Mouse (Mus musculus) C2C12 (cell line): ENCODE measurements around the gene Slit1. TPM values are rescaled to one million over a fixed set of nuclear protein-coding genes. Genes with fewer than 3 reads are reported as not detected.

Experiments used
- H3K27me3 ChIP-seq: one replicate; pipeline ENCODE4 v1.6.1; 2011; ENCODE audit not compliant: control insufficient read depth, insufficient read depth, insufficient read length
- H3K36me3 ChIP-seq: one replicate; pipeline ENCODE4 v1.6.1; 2011; ENCODE audit not compliant: control insufficient read depth, insufficient read depth
- H3K4me3 ChIP-seq: one replicate; pipeline ENCODE4 v1.5.1; 2011; ENCODE audit warnings: mild to moderate bottlenecking, control low read depth; ENCODE audit not compliant: poor library complexity, insufficient read depth, severe bottlenecking
- H3K79me2 ChIP-seq: one replicate; pipeline ENCODE4 v1.6.1; 2011; ENCODE audit not compliant: control insufficient read depth, insufficient read depth
- H3K79me3 ChIP-seq: one replicate; pipeline ENCODE4 v1.6.1; 2011; ENCODE audit warnings: low read depth, control low read depth
- H3ac ChIP-seq: one replicate; pipeline ENCODE3; 2011; ENCODE audit warnings: low read depth; ENCODE audit not compliant: control insufficient read depth, insufficient read length
- CEBPB ChIP-seq: IDR thresholded peaks from one replicate; pipeline ENCODE4 v1.6.1; 2011; ENCODE audit warnings: low read depth, mild to moderate bottlenecking, control low read depth, moderate library complexity
- CTCF ChIP-seq: IDR thresholded peaks from one replicate; pipeline ENCODE4 v1.5.1; 2011; ENCODE audit not compliant: control insufficient read depth, insufficient read depth, insufficient read length
- FOSL1 ChIP-seq: IDR thresholded peaks from one replicate; pipeline ENCODE4 v1.8.0; 2011; ENCODE audit warnings: mild to moderate bottlenecking, low read length; ENCODE audit not compliant: poor library complexity, insufficient read depth, severe bottlenecking
- MAX ChIP-seq: IDR thresholded peaks from one replicate; pipeline ENCODE4 v1.6.1; 2011; ENCODE audit warnings: mild to moderate bottlenecking, control low read depth
- MYOD1 ChIP-seq: IDR thresholded peaks from one replicate; pipeline ENCODE4 v1.6.1; 2011; ENCODE audit warnings: low read depth; ENCODE audit not compliant: control insufficient read depth, insufficient read length
- MYOG ChIP-seq: IDR thresholded peaks from one replicate; pipeline ENCODE4 v1.6.1; 2011; ENCODE audit not compliant: control insufficient read depth, insufficient read length; ENCODE audit errors: extremely low read depth
- USF1 ChIP-seq: IDR thresholded peaks from one replicate; pipeline ENCODE4 v1.6.1; 2011; ENCODE audit warnings: low read depth, mild to moderate bottlenecking, control low read depth, moderate library complexity
- polyA plus RNA-seq: library from polyadenylated mRNA; unstranded; fragments of >200 nt; fragmentation: generic; extraction: Trizol; gene quantifications from one replicate; pipeline ENCODE4 v1.2.1, GENCODE M21; 2012; ENCODE audit warnings: missing spikeins

Gene Slit1
- polyA plus RNA-seq, 1 experiment, result not detected

DNA sequence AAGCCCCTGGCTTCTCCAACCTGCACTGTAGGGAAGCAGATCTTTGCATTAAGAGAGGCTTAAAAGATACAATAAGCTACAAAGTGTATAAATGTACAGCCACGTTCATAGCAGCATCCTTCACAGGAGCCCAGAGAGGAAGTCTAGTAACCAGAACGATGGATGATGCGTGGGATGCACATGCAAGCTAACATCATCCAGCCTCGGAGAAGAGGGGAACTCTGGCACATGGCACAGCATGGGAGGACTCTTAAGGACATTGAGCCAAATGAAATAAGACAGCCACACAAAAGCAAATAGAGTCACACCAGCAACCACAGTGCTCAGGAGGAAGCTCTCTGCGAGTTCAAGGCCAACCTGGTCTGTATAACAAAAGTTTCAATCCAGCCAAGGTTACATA is 15.8 kb upstream of the Slit1 start:
- H3K4me3 ChIP-seq, result no peak overlapping the region
- peak overlapping the region; percentile 24 for H3ac ChIP-seq
- H3K27me3 ChIP-seq, result peaks cover 19% of the 10 kb centered on the region
- no peaks in the 10 kb centered on the region for H3K36me3 ChIP-seq
- TF ChIP-seq CTCF, result no peak
- TF ChIP-seq MAX, result no peak
- no peak for TF ChIP-seq FOSL1
- TF ChIP-seq MYOG, result no peak
- no peak for TF ChIP-seq USF1
- TF ChIP-seq CEBPB, result no peak
- no peak for TF ChIP-seq MYOD1
- H3K79me3 ChIP-seq, result no peaks in the 10 kb centered on the region
- H3K79me2 ChIP-seq, result no peaks in the 10 kb centered on the region

- TF ChIP-seq FOSL1 (no peak), USF1 (no peak), CEBPB (no peak), MAX (no peak), MYOD1 (no peak), MYOG (no peak), CTCF (no peak)
- Histone ChIP-seq H3K79me2 (no peaks in the 10 kb centered on the region), H3K36me3 (no peaks in the 10 kb centered on the region), H3K79me3 (no peaks in the 10 kb centered on the region), H3K27me3 (peaks cover 49% of the 10 kb centered on the region), H3K4me3 (no peak overlapping the region), H3ac (no peak overlapping the region)
Measured at GRCm38 (mm10) chr19:41754760-41755159, 11.3 kb upstream of the Slit1 start.

GRCm38 (mm10) chr19:41751906-41752305 is 8.4 kb upstream of the Slit1 start:
- Histone ChIP-seq H3K27me3 (peaks cover 53% of the 10 kb centered on the region), H3K79me2 (no peaks in the 10 kb centered on the region), H3ac (no peak overlapping the region), H3K4me3 (no peak overlapping the region), H3K79me3 (no peaks in the 10 kb centered on the region), H3K36me3 (no peaks in the 10 kb centered on the region)
- TF ChIP-seq CEBPB (no peak), MYOG (no peak), USF1 (no peak), CTCF (no peak), MAX (no peak), FOSL1 (no peak), MYOD1 (no peak)

- Histone ChIP-seq H3K79me2 (no peaks in the 10 kb centered on the region), H3K36me3 (no peaks in the 10 kb centered on the region), H3K27me3 (peaks cover 47% of the 10 kb centered on the region), H3K4me3 (no peak overlapping the region), H3ac (no peak overlapping the region), H3K79me3 (no peaks in the 10 kb centered on the region)
- TF ChIP-seq FOSL1 (no peak), CEBPB (no peak), MAX (no peak), MYOD1 (no peak), CTCF (no peak), MYOG (no peak), USF1 (no peak)
Measured at GRCm38 (mm10) chr19:41747436-41747835, 4.0 kb upstream of the Slit1 start.

DNA sequence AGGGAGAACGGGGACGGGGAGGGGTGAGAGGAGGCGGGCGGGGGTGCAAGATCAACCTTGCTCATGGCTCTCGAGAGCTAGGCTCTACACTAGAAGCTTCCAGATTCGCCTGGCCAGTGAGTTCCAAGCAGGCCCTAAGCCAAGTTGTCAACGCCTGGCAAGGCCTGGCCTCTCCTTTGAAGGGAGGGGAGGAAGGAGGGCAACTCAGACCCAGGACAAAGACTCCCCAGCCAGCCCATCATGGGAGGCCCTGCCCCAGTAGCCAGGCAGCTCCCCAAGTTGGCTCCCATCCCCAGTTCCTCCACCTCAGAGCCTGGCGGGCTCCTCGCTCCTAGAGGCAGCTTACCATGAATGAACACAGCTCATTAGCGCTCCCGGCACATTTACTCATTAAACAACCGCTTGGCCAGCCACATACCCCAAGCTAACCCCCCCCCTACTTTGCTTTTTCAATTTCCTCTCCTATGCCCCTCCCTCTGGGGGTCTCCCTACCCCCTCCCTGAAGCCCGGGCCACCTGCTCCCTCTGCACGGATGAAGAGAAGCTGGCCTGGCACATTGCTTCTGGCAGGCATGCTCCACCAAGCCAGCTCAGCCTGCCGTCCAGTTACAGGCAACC is 2.6 kb upstream of the Slit1 start:
- H3ac ChIP-seq, result no peak overlapping the region
- H3K27me3 ChIP-seq, result peaks cover 47% of the 10 kb centered on the region
- TF ChIP-seq CTCF (no peak), CEBPB (no peak), MYOD1 (no peak), USF1 (no peak), MAX (no peak), MYOG (no peak), FOSL1 (no peak)

GRCm38 (mm10) chr19:41738896-41739295 is 4.6 kb downstream of the Slit1 start:
- Histone ChIP-seq H3K4me3 (no peak overlapping the region), H3ac (no peak overlapping the region), H3K27me3 (peaks cover 92% of the 10 kb centered on the region), H3K79me3 (no peaks in the 10 kb centered on the region), H3K36me3 (no peaks in the 10 kb centered on the region), H3K79me2 (no peaks in the 10 kb centered on the region)
- TF ChIP-seq MYOG (no peak), MYOD1 (no peak), USF1 (no peak), CEBPB (no peak), CTCF (no peak), MAX (no peak), FOSL1 (no peak)

More for the DNA sequence above, 2.6 kb upstream of the Slit1 start:
- Histone ChIP-seq H3K79me2 (no peaks in the 10 kb centered on the region), H3K36me3 (no peaks in the 10 kb centered on the region), H3K79me3 (no peaks in the 10 kb centered on the region), H3K4me3 (no peak overlapping the region)
